Mouse (Mus musculus) embryonic facial prominence, embryonic 13.5 days (tissue): ENCODE results near the gene Pde4dip. TPM values are rescaled to one million over a fixed set of nuclear protein-coding genes. Genes with fewer than 3 reads are reported as not detected.

Experiments used
- ATAC-seq: fragments of 200-750 bp; cut with Nextera tagmentation; 2 replicates; pipeline ENCODE4 v1.8.0; 2017; ENCODE audit warnings: low read depth; ENCODE audit not compliant: insufficient number of reproducible peaks, insufficient read depth, low FRiP score, low TSS enrichment
- H3K27ac ChIP-seq: fragments of 300-500 bp; sonication (generic); 2 replicates; pipeline ENCODE4 v1.5.1; 2015; ENCODE audit warnings: moderate library complexity, mild to moderate bottlenecking, inconsistent platforms
- H3K27me3 ChIP-seq: fragments of 300-500 bp; sonication (generic); 2 replicates; pipeline ENCODE4 v1.6.1; 2015; ENCODE audit warnings: mild to moderate bottlenecking, inconsistent platforms
- H3K36me3 ChIP-seq: fragments of 300-500 bp; sonication (generic); 2 replicates; pipeline ENCODE4 v1.6.1; 2015; ENCODE audit warnings: mild to moderate bottlenecking, inconsistent platforms
- H3K4me1 ChIP-seq: fragments of 300-500 bp; sonication (generic); 2 replicates; pipeline ENCODE4 v1.6.1; 2015; ENCODE audit warnings: inconsistent platforms
- H3K4me2 ChIP-seq: fragments of 300-500 bp; sonication (generic); 2 replicates; pipeline ENCODE4 v1.6.1; 2015; ENCODE audit warnings: moderate library complexity, mild to moderate bottlenecking, inconsistent platforms
- H3K4me3 ChIP-seq: fragments of 300-500 bp; sonication (generic); 2 replicates; pipeline ENCODE4 v1.5.1; 2015; ENCODE audit warnings: mild to moderate bottlenecking, inconsistent platforms
- H3K9ac ChIP-seq: fragments of 300-500 bp; sonication (generic); 2 replicates; pipeline ENCODE4 v1.6.1; 2015; ENCODE audit warnings: mild to moderate bottlenecking, inconsistent platforms
- H3K9me3 ChIP-seq: fragments of 300-500 bp; sonication (generic); 2 replicates; pipeline ENCODE4 v1.6.1; 2016; ENCODE audit warnings: inconsistent platforms
- WGBS: fragments of 180-500 bp; shearing (Covaris S2); methylation state at CpG from one replicate; pipeline ENCODE4 v1.1.7; 2015; ENCODE audit warnings: mixed read lengths; 5-methylcytosine and 5-hydroxymethylcytosine counted together
- polyA plus RNA-seq: library from polyadenylated mRNA; unstranded; fragments of >200 nt; fragmentation: Nextera tagmentation; extraction: Ambion mirVana; gene quantifications from 2 replicates; pipeline ENCODE4 v1.2.1, GENCODE M21; 2015

Gene Pde4dip
- polyA plus RNA-seq, 1 experiment from 2014 or later = 21.9 TPM

DNA sequence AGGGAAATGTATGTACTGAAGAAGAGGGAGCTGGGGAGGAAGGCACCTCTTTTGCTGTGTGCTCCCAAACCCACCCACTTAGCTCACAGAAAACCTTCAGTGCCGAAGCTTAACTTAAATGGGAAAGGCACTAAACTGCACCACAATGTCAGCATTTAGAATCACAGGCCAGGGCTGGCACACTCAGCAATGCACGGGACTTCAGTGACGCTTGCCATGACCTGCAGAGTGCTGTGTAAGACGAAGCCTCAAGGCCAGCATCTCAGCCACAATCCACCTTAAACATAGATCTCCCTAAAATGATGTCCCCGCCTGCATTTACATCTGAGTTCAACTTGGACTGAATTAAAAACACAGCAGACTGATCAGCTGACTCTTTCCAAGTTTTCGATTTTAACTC is 91.1 kb downstream of the Pde4dip start:
- no peak for ATAC-seq
- Histone ChIP-seq H3K36me3 (no peaks in the 10 kb centered on the region), H3K9ac (no peak overlapping the region), H3K9me3 (no peaks in the 10 kb centered on the region), H3K4me1 (no peaks in the 10 kb centered on the region), H3K4me3 (no peak overlapping the region), H3K27me3 (no peaks in the 10 kb centered on the region), H3K27ac (no peak overlapping the region), H3K4me2 (no peak overlapping the region)
- WGBS = 63% methylated on average over 6 of the region's 6 CpGs

DNA sequence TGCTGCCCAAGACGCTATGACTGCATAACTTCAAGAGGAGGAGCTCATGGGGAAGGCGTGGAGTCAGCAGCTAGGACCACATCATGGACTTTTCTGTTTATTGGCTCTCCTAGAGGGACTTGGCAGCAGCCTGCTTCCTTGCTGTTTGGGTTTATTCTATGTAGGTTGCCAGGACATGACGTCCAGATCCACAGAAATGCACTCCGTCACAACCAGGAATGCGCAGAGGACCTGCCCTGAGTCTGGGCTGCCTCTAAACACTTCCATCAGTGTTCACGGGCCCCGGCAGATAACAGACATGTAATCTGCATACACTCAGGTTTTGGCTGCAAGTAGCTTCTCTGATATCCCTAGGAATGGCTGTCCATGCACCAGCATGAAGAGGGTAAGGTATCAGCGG is 94.5 kb downstream of the Pde4dip start:
- Histone ChIP-seq H3K9ac (no peak overlapping the region), H3K9me3 (peaks cover 3% of the 10 kb centered on the region; the same call in 1 of the 2 replicates), H3K36me3 (no peaks in the 10 kb centered on the region), H3K4me2 (no peak overlapping the region), H3K27me3 (no peaks in the 10 kb centered on the region), H3K4me3 (no peak overlapping the region), H3K4me1 (no peaks in the 10 kb centered on the region), H3K27ac (no peak overlapping the region)
- 80% methylated on average over 8 of the region's 8 CpGs for WGBS
- no peak for ATAC-seq

GRCm38 (mm10) chr3:97790150-97790549 is 98.4 kb downstream of the Pde4dip start:
- no peaks in the 10 kb centered on the region for H3K4me1 ChIP-seq
- ATAC-seq = no peak
- WGBS = 67% methylated on average over 1 of the region's 1 CpGs
- H3K4me2 ChIP-seq = no peak overlapping the region
- no peaks in the 10 kb centered on the region for H3K36me3 ChIP-seq
- H3K4me3 ChIP-seq = no peak overlapping the region
- peaks cover 3% of the 10 kb centered on the region; the same call in 1 of the 2 replicates for H3K9me3 ChIP-seq
- no peak overlapping the region for H3K27ac ChIP-seq
- H3K27me3 ChIP-seq = no peaks in the 10 kb centered on the region
- no peak overlapping the region for H3K9ac ChIP-seq

GRCm38 (mm10) chr3:97789317-97789716 is 99.2 kb downstream of the Pde4dip start:
- ATAC-seq = no peak
- Histone ChIP-seq H3K9me3 (peaks cover 3% of the 10 kb centered on the region; the same call in 1 of the 2 replicates), H3K9ac (no peak overlapping the region), H3K4me3 (no peak overlapping the region), H3K4me1 (no peaks in the 10 kb centered on the region), H3K4me2 (no peak overlapping the region), H3K27me3 (no peaks in the 10 kb centered on the region), H3K27ac (no peak overlapping the region), H3K36me3 (no peaks in the 10 kb centered on the region)

GRCm38 (mm10) chr3:97776195-97776594 is 112.3 kb downstream of the Pde4dip start:
- peak overlapping the region; percentile 36 for H3K4me2 ChIP-seq
- H3K27ac ChIP-seq = no peak overlapping the region
- H3K4me3 ChIP-seq = no peak overlapping the region
- peaks cover 7% of the 10 kb centered on the region; the same call in 1 of the 2 replicates for H3K4me1 ChIP-seq
- ATAC-seq = no peak
- H3K9ac ChIP-seq = no peak overlapping the region
- H3K27me3 ChIP-seq = no peaks in the 10 kb centered on the region
- no peaks in the 10 kb centered on the region for H3K9me3 ChIP-seq
- WGBS = 23% methylated on average over 4 of the region's 4 CpGs
- no peaks in the 10 kb centered on the region for H3K36me3 ChIP-seq

- no peaks in the 10 kb centered on the region for H3K36me3 ChIP-seq
- no peak overlapping the region for H3K9ac ChIP-seq
- 55% methylated on average over 2 of the region's 2 CpGs for WGBS
- no peaks in the 10 kb centered on the region for H3K9me3 ChIP-seq
- H3K4me3 ChIP-seq = no peak overlapping the region
- no peak overlapping the region for H3K27ac ChIP-seq
- no peaks in the 10 kb centered on the region for H3K27me3 ChIP-seq
- H3K4me2 ChIP-seq = no peak overlapping the region
- ATAC-seq = no peak
- peaks cover 7% of the 10 kb centered on the region; the same call in 1 of the 2 replicates for H3K4me1 ChIP-seq
Observed at GRCm38 (mm10) chr3:97775742-97776141, 112.8 kb downstream of the Pde4dip start.

DNA sequence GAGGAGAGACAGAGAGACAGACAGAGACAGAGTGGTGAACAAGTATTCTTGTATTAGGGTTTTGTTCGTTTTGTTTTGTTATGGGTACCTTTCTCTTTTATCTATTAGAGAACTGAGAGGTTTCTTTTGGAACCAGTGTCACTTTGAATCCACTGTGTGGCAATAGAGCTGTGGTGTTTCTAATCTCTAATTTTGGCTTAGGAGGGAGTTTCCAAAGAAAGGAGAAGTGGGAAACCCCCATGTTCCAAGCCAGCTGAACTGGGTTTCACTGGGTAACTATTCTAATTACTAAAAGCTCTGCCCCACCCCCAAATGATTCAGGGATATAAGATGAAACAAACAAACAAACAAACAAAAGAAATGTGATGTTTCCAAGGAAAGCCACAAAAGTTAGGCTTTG is 113.6 kb downstream of the Pde4dip start:
- Histone ChIP-seq H3K4me3 (no peak overlapping the region), H3K9me3 (no peaks in the 10 kb centered on the region), H3K27me3 (no peaks in the 10 kb centered on the region), H3K36me3 (no peaks in the 10 kb centered on the region), H3K9ac (no peak overlapping the region), H3K4me1 (peaks cover 7% of the 10 kb centered on the region; the same call in 1 of the 2 replicates), H3K27ac (no peak overlapping the region), H3K4me2 (no peak overlapping the region)
- no peak for ATAC-seq
- WGBS = 72% methylated on average over 1 of the region's 1 CpGs

- peak; percentile 96 for ATAC-seq
- Histone ChIP-seq H3K4me1 (peaks cover 30% of the 10 kb centered on the region), H3K9ac (peak overlapping the region; percentile 86), H3K36me3 (no peaks in the 10 kb centered on the region), H3K4me3 (peak overlapping the region; percentile 84), H3K4me2 (peak overlapping the region; percentile 89), H3K27me3 (no peaks in the 10 kb centered on the region), H3K9me3 (no peaks in the 10 kb centered on the region), H3K27ac (peak overlapping the region; percentile 91)
- WGBS = 3% methylated on average over 47 of the region's 47 CpGs
Observed at GRCm38 (mm10) chr3:97767771-97768762, 120.4 kb downstream of the Pde4dip start.

GRCm38 (mm10) chr3:97767041-97767770 is 121.3 kb downstream of the Pde4dip start:
- Histone ChIP-seq H3K9ac (peak overlapping the region; percentile 86), H3K27ac (peak overlapping the region; percentile 91), H3K9me3 (no peaks in the 10 kb centered on the region), H3K27me3 (no peaks in the 10 kb centered on the region), H3K4me3 (peak overlapping the region; percentile 84), H3K4me1 (peaks cover 30% of the 10 kb centered on the region), H3K36me3 (no peaks in the 10 kb centered on the region), H3K4me2 (peak overlapping the region; percentile 89)
- WGBS = 3% methylated on average over 40 of the region's 40 CpGs
- ATAC-seq = peak; percentile 81

DNA sequence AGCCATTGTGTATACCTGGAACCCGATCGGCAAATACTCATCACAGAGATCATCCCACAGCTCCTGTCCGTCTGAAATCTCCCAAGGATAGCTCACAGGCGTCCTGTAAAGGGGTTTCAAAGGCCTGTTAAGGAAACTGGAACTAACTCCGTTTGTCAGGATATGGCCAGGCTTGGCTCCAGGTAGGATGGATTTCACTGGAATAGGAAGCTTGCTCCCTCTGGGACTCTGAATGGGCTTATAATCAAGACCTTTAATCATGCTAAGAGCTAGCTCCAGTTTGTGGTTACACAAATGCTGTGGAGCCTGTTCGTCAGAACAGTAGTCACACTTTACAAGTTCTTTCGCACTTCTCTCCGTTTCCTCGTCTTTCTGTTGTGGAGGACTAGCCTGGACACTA is 122.0 kb downstream of the Pde4dip start:
- Histone ChIP-seq H3K9ac (peak overlapping the region; percentile 86), H3K4me2 (peak overlapping the region; percentile 89), H3K36me3 (0 out of 2 replicates have a peak, but pooled peaks cover 3% of the 10 kb centered on the region), H3K4me3 (peak overlapping the region; percentile 84), H3K27me3 (no peaks in the 10 kb centered on the region), H3K27ac (no peak overlapping the region), H3K9me3 (no peaks in the 10 kb centered on the region), H3K4me1 (peaks cover 30% of the 10 kb centered on the region)
- 27% methylated on average over 9 of the region's 9 CpGs for WGBS
- ATAC-seq = no peak

DNA sequence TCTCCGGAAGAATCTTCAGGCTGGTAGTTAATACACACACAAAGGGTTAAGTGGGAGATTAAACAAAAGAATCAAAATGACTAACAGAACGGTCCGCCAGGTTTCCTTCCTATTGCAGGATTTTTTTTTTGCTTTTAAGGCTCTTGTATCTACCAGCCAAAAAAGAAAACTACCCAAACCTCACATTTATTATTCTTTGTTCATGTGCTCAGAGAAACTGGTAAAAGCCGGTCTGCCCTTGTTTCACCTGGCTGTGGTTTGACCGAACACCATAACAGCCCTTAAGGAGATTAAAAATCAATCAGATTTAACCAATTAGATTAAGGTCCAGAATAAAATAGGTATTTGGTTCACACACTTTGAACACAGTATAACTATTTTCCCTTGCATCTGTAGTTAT is 124.4 kb downstream of the Pde4dip start:
- no peaks in the 10 kb centered on the region for H3K9me3 ChIP-seq
- H3K4me3 ChIP-seq = no peak overlapping the region
- 0 out of 2 replicates have a peak, but pooled peaks cover 7% of the 10 kb centered on the region for H3K36me3 ChIP-seq
- H3K27me3 ChIP-seq = no peaks in the 10 kb centered on the region
- WGBS = 60% methylated on average over 5 of the region's 5 CpGs
- no peak overlapping the region for H3K9ac ChIP-seq
- ATAC-seq = no peak
- peaks cover 36% of the 10 kb centered on the region for H3K4me1 ChIP-seq
- peak overlapping the region; percentile 32 for H3K4me2 ChIP-seq
- no peak overlapping the region for H3K27ac ChIP-seq
